Mouse (Mus musculus): Measurements from ENCODE around the gene Prkd1.

- TF ChIP-seq CTCF (IDR thresholded peaks at IDR 0.05): no peak
- no peak for TF ChIP-seq POLR2A (IDR thresholded peaks at IDR 0.05; ENCODE audit: insufficient read depth, low read depth, low read length)
- no peak for TF ChIP-seq EP300 (IDR thresholded peaks at IDR 0.05; ENCODE audit: insufficient read depth, low read depth, low read length)
Measured at GRCm38 (mm10) chr12:50436660-50437059, 212.2 kb downstream of the Prkd1 start.

Measured in heart, adult 2 months (tissue).